Mouse (Mus musculus): ENCODE data around the gene Pnpla8.

GRCm38 (mm10) chr12:44241090-44241489 is 19.9 kb downstream of the Pnpla8 start:
- no peak for TF ChIP-seq GATA1 (IDR thresholded peaks at IDR 0.05; ENCODE audit: borderline replicate concordance, low read length)
- TF ChIP-seq FLI1 (IDR thresholded peaks at IDR 0.05; ENCODE audit: low read length): no peak
